Mouse (Mus musculus): Measurements from ENCODE around the gene Arhgef12. TPM values are rescaled to one million over a fixed set of nuclear protein-coding genes. Genes with fewer than 3 reads are reported as not detected.

Gene Arhgef12
- polyA plus RNA-seq, 1 experiment from 2014 or later = 12.3 TPM

GRCm38 (mm10) chr9:43107555-43107954 is 516 bp upstream of the Arhgef12 start:
- Histone ChIP-seq H3K9ac (no peak overlapping the region), H3K9me3 (no peaks in the 10 kb centered on the region), H3K27ac (no peak overlapping the region), H3K27me3 (no peaks in the 10 kb centered on the region), H3K36me3 (peaks cover 14% of the 10 kb centered on the region), H3K4me3 (no peak overlapping the region), H3K4me2 (replicated peaks) (peak overlapping the region; percentile 78), H3K4me1 (peaks cover 26% of the 10 kb centered on the region)
- WGBS = 59% methylated on average over 5 of the region's 5 CpGs
- ATAC-seq (ENCODE audit: low FRiP score, low read depth) = no peak

DNA sequence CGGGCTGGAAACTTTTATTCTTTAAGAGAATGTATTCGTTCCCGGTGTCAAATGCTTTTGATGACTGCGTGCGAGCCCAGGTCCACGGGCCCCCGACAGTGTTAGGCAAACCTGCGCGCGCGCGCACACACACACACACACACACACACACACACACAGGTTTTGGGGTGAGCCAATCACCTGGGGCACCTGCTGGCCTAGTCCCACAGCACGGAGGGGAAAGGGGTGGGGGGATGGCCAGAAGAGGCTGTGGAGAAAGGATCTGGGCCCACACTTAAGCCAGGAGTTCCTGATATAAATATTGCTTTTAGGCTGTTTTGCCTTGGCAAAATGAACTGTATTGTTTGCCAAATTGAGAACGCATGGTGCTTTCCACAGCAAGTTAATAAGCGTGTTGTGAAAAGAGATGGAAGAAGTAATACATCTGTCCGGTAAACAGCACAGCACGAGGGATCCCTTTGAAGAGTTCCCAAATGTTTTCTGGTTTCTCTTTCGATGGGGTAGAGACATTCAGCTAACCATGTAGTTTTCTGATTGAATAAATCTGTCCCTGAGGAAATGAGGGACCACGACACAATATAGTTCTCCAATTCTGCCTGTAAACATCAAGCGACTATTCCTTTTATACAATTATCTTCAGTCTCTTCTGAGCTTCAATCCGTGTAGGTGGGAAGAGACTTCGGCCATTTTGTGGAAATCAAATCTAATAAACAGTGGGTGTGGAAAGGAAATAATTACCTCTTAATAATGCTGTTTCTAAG is 433 bp downstream of the Arhgef12 start:
- Histone ChIP-seq H3K27ac (peak overlapping the region; percentile 94), H3K9ac (peak overlapping the region; percentile 97), H3K36me3 (peaks cover 14% of the 10 kb centered on the region), H3K4me1 (peaks cover 33% of the 10 kb centered on the region), H3K4me2 (replicated peaks) (peak overlapping the region; percentile 78), H3K27me3 (no peaks in the 10 kb centered on the region), H3K9me3 (no peaks in the 10 kb centered on the region), H3K4me3 (peak overlapping the region; percentile 87)
- WGBS = 16% methylated on average over 22 of the region's 22 CpGs
- peak; percentile 13; the same call in 1 of the 2 replicates for ATAC-seq (ENCODE audit: low FRiP score, low read depth)

GRCm38 (mm10) chr9:43105664-43106361 is 1.2 kb downstream of the Arhgef12 start:
- Histone ChIP-seq H3K9me3 (no peaks in the 10 kb centered on the region), H3K4me3 (peak overlapping the region; percentile 87), H3K27me3 (no peaks in the 10 kb centered on the region), H3K9ac (peak overlapping the region; percentile 97), H3K27ac (peak overlapping the region; percentile 94), H3K4me2 (replicated peaks) (peak overlapping the region; percentile 78), H3K36me3 (peaks cover 6% of the 10 kb centered on the region), H3K4me1 (peaks cover 34% of the 10 kb centered on the region)
- WGBS = under 1% methylated on average over 78 of the region's 91 CpGs
- peak; percentile 88 for ATAC-seq (ENCODE audit: low FRiP score, low read depth)

GRCm38 (mm10) chr9:43104873-43105663 is 2.0 kb downstream of the Arhgef12 start:
- H3K4me1 ChIP-seq = peaks cover 36% of the 10 kb centered on the region
- no peaks in the 10 kb centered on the region for H3K27me3 ChIP-seq
- no peak for ATAC-seq (ENCODE audit: low FRiP score, low read depth)
- no peaks in the 10 kb centered on the region for H3K36me3 ChIP-seq
- no peaks in the 10 kb centered on the region for H3K9me3 ChIP-seq
- peak overlapping the region; percentile 78 for H3K4me2 ChIP-seq (replicated peaks)
- H3K27ac ChIP-seq = peak overlapping the region; percentile 94
- peak overlapping the region; percentile 97 for H3K9ac ChIP-seq
- peak overlapping the region; percentile 87 for H3K4me3 ChIP-seq
- under 1% methylated on average over 40 of the region's 40 CpGs for WGBS

- Histone ChIP-seq H3K4me2 (replicated peaks) (peak overlapping the region; percentile 78), H3K4me3 (peak overlapping the region; percentile 87), H3K27me3 (no peaks in the 10 kb centered on the region), H3K4me1 (peaks cover 36% of the 10 kb centered on the region), H3K9ac (peak overlapping the region; percentile 97), H3K36me3 (no peaks in the 10 kb centered on the region), H3K9me3 (no peaks in the 10 kb centered on the region), H3K27ac (no peak overlapping the region)
- WGBS = 2% methylated on average over 4 of the region's 4 CpGs
- ATAC-seq (ENCODE audit: low FRiP score, low read depth) = no peak
Observed at GRCm38 (mm10) chr9:43104526-43104872, 2.5 kb downstream of the Arhgef12 start.

GRCm38 (mm10) chr9:43103675-43104299 is 3.3 kb downstream of the Arhgef12 start:
- Histone ChIP-seq H3K4me1 (peaks cover 36% of the 10 kb centered on the region), H3K4me2 (replicated peaks) (peak overlapping the region; percentile 78), H3K9ac (peak overlapping the region; percentile 50; the same call in 1 of the 2 replicates), H3K27ac (no peak overlapping the region), H3K9me3 (no peaks in the 10 kb centered on the region), H3K27me3 (no peaks in the 10 kb centered on the region), H3K4me3 (peak overlapping the region; percentile 87), H3K36me3 (no peaks in the 10 kb centered on the region)
- no peak for ATAC-seq (ENCODE audit: low FRiP score, low read depth)
- 27% methylated on average over 4 of the region's 4 CpGs for WGBS

DNA sequence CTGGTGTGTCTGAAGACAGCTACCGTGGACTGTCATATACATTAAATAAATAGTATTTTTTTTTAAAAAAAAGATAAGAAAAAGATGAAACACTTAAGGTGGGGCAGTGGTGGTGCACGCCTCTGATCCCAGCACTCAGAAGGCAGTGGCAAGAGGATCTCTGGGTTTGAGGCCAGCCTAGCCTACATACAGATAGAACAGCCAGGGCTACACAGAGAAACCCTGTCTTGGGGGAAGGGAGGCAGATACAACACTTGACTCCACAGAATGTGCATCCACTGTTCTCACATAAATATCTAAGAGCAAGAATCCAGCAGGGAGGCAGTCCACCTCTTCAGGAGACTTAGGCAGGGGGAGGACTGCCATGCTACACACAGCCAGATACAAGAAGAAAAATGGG is 4.1 kb downstream of the Arhgef12 start:
- ATAC-seq (ENCODE audit: low FRiP score, low read depth) = no peak
- Histone ChIP-seq H3K4me1 (peaks cover 36% of the 10 kb centered on the region), H3K9ac (no peak overlapping the region; the same call in 1 of the 2 replicates), H3K27ac (no peak overlapping the region), H3K4me2 (replicated peaks) (peak overlapping the region; percentile 78), H3K27me3 (no peaks in the 10 kb centered on the region), H3K4me3 (peak overlapping the region; percentile 87), H3K9me3 (no peaks in the 10 kb centered on the region), H3K36me3 (no peaks in the 10 kb centered on the region)
- 94% methylated on average over 2 of the region's 2 CpGs for WGBS

- H3K36me3 ChIP-seq = no peaks in the 10 kb centered on the region
- H3K27ac ChIP-seq = no peak overlapping the region
- peak overlapping the region; percentile 31; the same call in 1 of the 2 replicates for H3K9ac ChIP-seq
- peaks cover 40% of the 10 kb centered on the region for H3K4me1 ChIP-seq
- peak overlapping the region; percentile 19; the same call in 1 of the 2 replicates for H3K4me3 ChIP-seq
- no peak for ATAC-seq (ENCODE audit: low FRiP score, low read depth)
- peak overlapping the region; percentile 78 for H3K4me2 ChIP-seq (replicated peaks)
- WGBS = 75% methylated on average over 8 of the region's 8 CpGs
- no peaks in the 10 kb centered on the region for H3K9me3 ChIP-seq
- H3K27me3 ChIP-seq = no peaks in the 10 kb centered on the region
Observed at GRCm38 (mm10) chr9:43101936-43102595, 5.0 kb downstream of the Arhgef12 start.

- no peaks in the 10 kb centered on the region for H3K9me3 ChIP-seq
- no peaks in the 10 kb centered on the region for H3K36me3 ChIP-seq
- peaks cover 35% of the 10 kb centered on the region for H3K4me1 ChIP-seq
- H3K4me3 ChIP-seq = no peak overlapping the region
- no peak overlapping the region for H3K27ac ChIP-seq
- no peaks in the 10 kb centered on the region for H3K27me3 ChIP-seq
- no peak for ATAC-seq (ENCODE audit: low FRiP score, low read depth)
- WGBS = 71% methylated on average over 4 of the region's 4 CpGs
- H3K4me2 ChIP-seq (replicated peaks) = no peak overlapping the region
- H3K9ac ChIP-seq = no peak overlapping the region
Observed at GRCm38 (mm10) chr9:43098922-43099321, 8.1 kb downstream of the Arhgef12 start.

DNA sequence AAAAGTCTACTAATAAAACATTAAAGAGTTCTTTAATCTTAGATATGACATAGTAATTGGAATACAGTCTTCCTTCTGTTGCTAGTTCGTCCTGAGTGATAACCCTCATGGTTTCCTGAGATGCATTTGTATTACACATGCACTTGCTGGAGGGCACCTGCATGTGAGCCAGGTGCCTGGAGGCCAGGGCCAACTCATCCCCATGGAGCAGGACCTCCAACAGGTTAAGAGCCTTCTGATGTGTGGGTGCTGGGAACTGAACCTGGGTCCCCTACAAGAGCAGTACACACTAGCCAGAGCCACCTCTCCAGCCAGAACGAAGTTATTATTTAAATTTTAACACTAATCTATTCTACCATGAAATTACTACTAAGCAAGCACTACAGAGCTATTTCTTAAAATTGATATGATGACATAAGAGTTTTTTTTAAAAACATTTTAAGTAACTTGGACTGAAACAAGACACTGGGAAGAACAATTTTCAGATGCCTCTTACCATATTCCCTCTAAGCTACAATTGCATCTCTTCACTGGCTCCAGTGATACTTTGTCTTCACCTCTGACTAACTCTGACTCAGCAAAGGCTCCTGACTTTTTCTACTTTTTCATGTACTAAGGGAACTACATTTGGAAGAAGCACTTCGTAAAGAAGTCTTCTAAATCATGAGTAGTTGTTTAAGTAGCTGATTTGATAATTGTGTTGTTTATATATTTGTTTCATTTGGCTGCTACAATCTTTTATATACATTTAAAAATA is 9.1 kb downstream of the Arhgef12 start:
- Histone ChIP-seq H3K9ac (no peak overlapping the region), H3K36me3 (no peaks in the 10 kb centered on the region), H3K4me3 (no peak overlapping the region), H3K4me1 (peaks cover 30% of the 10 kb centered on the region), H3K4me2 (replicated peaks) (no peak overlapping the region), H3K27ac (no peak overlapping the region), H3K27me3 (no peaks in the 10 kb centered on the region), H3K9me3 (no peaks in the 10 kb centered on the region)
- WGBS = 88% methylated on average over 3 of the region's 3 CpGs
- ATAC-seq (ENCODE audit: low FRiP score, low read depth) = no peak

GRCm38 (mm10) chr9:43096337-43096736 is 10.7 kb downstream of the Arhgef12 start:
- Histone ChIP-seq H3K4me1 (peaks cover 19% of the 10 kb centered on the region), H3K4me2 (replicated peaks) (no peak overlapping the region), H3K27me3 (no peaks in the 10 kb centered on the region), H3K9me3 (no peaks in the 10 kb centered on the region), H3K9ac (no peak overlapping the region), H3K36me3 (no peaks in the 10 kb centered on the region), H3K27ac (no peak overlapping the region), H3K4me3 (no peak overlapping the region)
- no peak for ATAC-seq (ENCODE audit: low FRiP score, low read depth)
